Mouse (Mus musculus) testis, adult 2 months (tissue): ENCODE measurements around the gene Cfap97d2.

Source experiments
- CTCF ChIP-seq: fragments of 200-500 bp; IDR thresholded peaks from 2 replicates; pipeline ENCODE4 v1.5.1; 2012; ENCODE audit warnings: low read depth, mild to moderate bottlenecking, inconsistent platforms, low read length, moderate library complexity; ENCODE audit not compliant: control insufficient read depth, insufficient read depth, insufficient replicate concordance
- POLR2A ChIP-seq: fragments of 200-500 bp; IDR thresholded peaks from 2 replicates; pipeline ENCODE4 v1.6.1; 2012; ENCODE audit warnings: low read depth, mild to moderate bottlenecking, inconsistent platforms, low read length, moderate library complexity; ENCODE audit not compliant: control insufficient read depth

DNA sequence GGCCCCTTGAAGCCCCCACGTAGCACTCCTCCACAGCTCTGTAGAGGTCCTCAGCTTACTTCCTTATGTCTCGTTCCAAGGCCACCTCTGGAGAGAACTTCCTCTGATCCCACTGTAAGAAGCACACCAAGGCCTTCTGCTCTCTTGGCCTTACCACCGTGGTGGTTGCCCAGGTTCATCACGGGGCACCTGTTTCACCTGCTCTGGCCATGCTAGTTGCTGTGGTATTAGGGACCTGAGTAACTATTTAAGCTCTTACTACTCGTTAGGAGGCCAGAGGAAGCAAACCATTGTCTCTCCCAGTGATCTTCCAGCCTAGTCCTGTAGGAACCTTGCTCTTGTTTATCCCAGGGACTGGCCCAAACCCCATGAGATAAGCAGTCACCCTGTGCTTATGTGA, 1.2 kb downstream of the Cfap97d2 start:
- TF ChIP-seq CTCF (no peak), POLR2A (no peak)
